Mouse (Mus musculus): Measurements from ENCODE around the gene Plekhb1. TPM values are rescaled to one million over a fixed set of nuclear protein-coding genes. Genes with fewer than 3 reads are reported as not detected.

The Plekhb1 gene
- total and polyA plus RNA-seq, 2 experiments from 2014 or later: 1.1 to 2.7 TPM

DNA sequence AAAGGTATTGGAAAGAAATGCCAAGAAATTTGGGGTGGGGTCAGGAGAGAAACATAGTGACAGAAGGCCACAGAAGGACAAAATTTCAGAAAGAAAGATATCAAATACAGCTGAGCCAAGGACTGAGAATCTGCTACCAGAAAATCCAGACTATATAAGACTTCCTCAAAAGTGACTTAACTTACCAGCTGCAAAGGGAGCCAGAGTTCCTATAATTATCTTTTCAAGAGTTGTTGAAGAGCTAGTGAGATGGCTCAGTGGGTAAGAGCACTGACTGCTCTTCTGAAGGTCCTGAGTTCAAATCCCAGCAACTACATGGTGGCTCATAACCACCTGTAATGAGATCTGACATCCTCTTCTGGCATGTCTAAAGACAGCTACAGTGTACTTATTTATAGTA is 68.9 kb downstream of the Plekhb1 start:
- TF ChIP-seq CTCF (IDR thresholded peaks at IDR 0.05; ENCODE audit: low read depth) (no peak), EP300 (IDR thresholded peaks at IDR 0.05; ENCODE audit: low read depth) (no peak)

More for the DNA sequence above, 68.9 kb downstream of the Plekhb1 start:
- no peaks in the 10 kb centered on the region for H3K9me3 ChIP-seq (replicated peaks; ENCODE audit: control insufficient read depth, low read length)
- ATAC-seq (ENCODE audit: insufficient read depth, low read depth): no peak
- H3K36me3 ChIP-seq (replicated peaks; ENCODE audit: control insufficient read depth, insufficient read depth, low read length): no peaks in the 10 kb centered on the region
- no peak for DNase-seq (ENCODE audit: low spot score)
- no peaks in the 10 kb centered on the region for H3K27me3 ChIP-seq (ENCODE audit: control insufficient read depth, insufficient read depth, low read length)
- H3K4me1 ChIP-seq (ENCODE audit: control insufficient read depth, insufficient read depth): no peaks in the 10 kb centered on the region
- no peak overlapping the region for H3K9ac ChIP-seq (replicated peaks; ENCODE audit: low read depth, low read length)
- no peak overlapping the region for H3K4me2 ChIP-seq (ENCODE audit: low read depth, low read length)
- H3K27ac ChIP-seq (ENCODE audit: low read depth): no peak overlapping the region
- no peak overlapping the region for H3K4me3 ChIP-seq (ENCODE audit: low read depth, low read length)

Other genes starting within 250 kb of the Plekhb1 start
- 0.12 and 15.6 TPM in 2 replicates for gene Ucp3, start 189.4 kb downstream of the Plekhb1 start, total RNA-seq (2014; rRNA removed; ENCODE audit: low replicate concordance)
- gene Ucp3, start 189.4 kb downstream of the Plekhb1 start, polyA plus RNA-seq (2015; fragmentation: Nextera tagmentation; extraction: Ambion mirVana): 17.6 and 23.3 TPM in 2 replicates
- 71.4 and 234 TPM in 2 replicates for gene Ucp2, start 169.1 kb downstream of the Plekhb1 start, total RNA-seq (2014; rRNA removed; ENCODE audit: low replicate concordance)
- 339 and 342 TPM in 2 replicates for gene Ucp2, start 169.1 kb downstream of the Plekhb1 start, polyA plus RNA-seq (2015; fragmentation: Nextera tagmentation; extraction: Ambion mirVana)
- not detected in 2 replicates for gene Dnajb13, start 147.5 kb downstream of the Plekhb1 start, total RNA-seq (2014; rRNA removed; ENCODE audit: low replicate concordance)
- 0.07 and 0.52 TPM in 2 replicates for gene Dnajb13, start 147.5 kb downstream of the Plekhb1 start, polyA plus RNA-seq (2015; fragmentation: Nextera tagmentation; extraction: Ambion mirVana)
- gene Coa4, start 125.3 kb downstream of the Plekhb1 start, total RNA-seq (2014; rRNA removed; ENCODE audit: low replicate concordance): 4.3 and 9.0 TPM in 2 replicates
- gene Coa4, start 125.3 kb downstream of the Plekhb1 start, polyA plus RNA-seq (2015; fragmentation: Nextera tagmentation; extraction: Ambion mirVana): 21.1 and 26.5 TPM in 2 replicates
- gene Rab6a, start 55.0 kb downstream of the Plekhb1 start, total RNA-seq (2014; rRNA removed; ENCODE audit: low replicate concordance): 66.0 and 87.6 TPM in 2 replicates
- gene Rab6a, start 55.0 kb downstream of the Plekhb1 start, polyA plus RNA-seq (2015; fragmentation: Nextera tagmentation; extraction: Ambion mirVana): 73.8 and 78.1 TPM in 2 replicates
- 32.6 and 54.8 TPM in 2 replicates for gene Mrpl48, start 54.1 kb downstream of the Plekhb1 start, total RNA-seq (2014; rRNA removed; ENCODE audit: low replicate concordance)
- gene Mrpl48, start 54.1 kb downstream of the Plekhb1 start, polyA plus RNA-seq (2015; fragmentation: Nextera tagmentation; extraction: Ambion mirVana): 119 and 121 TPM in 2 replicates
- gene Fam168a, start 44.2 kb upstream of the Plekhb1 start, total RNA-seq (2014; rRNA removed; ENCODE audit: low replicate concordance): 22.0 and 29.0 TPM in 2 replicates
- 19.7 and 20.0 TPM in 2 replicates for gene Fam168a, start 44.2 kb upstream of the Plekhb1 start, polyA plus RNA-seq (2015; fragmentation: Nextera tagmentation; extraction: Ambion mirVana)
- 5.1 and 5.9 TPM in 2 replicates for gene Relt, start 201.0 kb upstream of the Plekhb1 start, total RNA-seq (2014; rRNA removed; ENCODE audit: low replicate concordance)
- gene Relt, start 201.0 kb upstream of the Plekhb1 start, polyA plus RNA-seq (2015; fragmentation: Nextera tagmentation; extraction: Ambion mirVana): 1.8 and 2.3 TPM in 2 replicates

All from heart, postnatal 0 days (tissue).